Mouse (Mus musculus) stomach, postnatal 0 days (tissue): Measurements from ENCODE around the gene Ccdc183. TPM values are rescaled to one million over a fixed set of nuclear protein-coding genes. Genes with fewer than 3 reads are reported as not detected.

Source experiments
- ATAC-seq: fragments of 200-750 bp; cut with Nextera tagmentation; 2 replicates; pipeline ENCODE4 v1.8.0; 2017; ENCODE audit not compliant: low FRiP score, low TSS enrichment
- DNase-seq: peaks from one replicate; pipeline ENCODE4 v3.0.0-alpha.2; 2016; ENCODE audit warnings: low spot score
- H3K27ac ChIP-seq: fragments of 300-500 bp; sonication (generic); replicated peaks from 2 replicates; pipeline ENCODE4 v1.5.1; 2014; ENCODE audit warnings: mild to moderate bottlenecking, control low read depth
- H3K27me3 ChIP-seq: fragments of 300-500 bp; sonication (generic); 2 replicates; pipeline ENCODE4 v1.6.1; 2014; ENCODE audit warnings: low read length; ENCODE audit not compliant: control insufficient read depth, insufficient read depth
- H3K36me3 ChIP-seq: fragments of 300-500 bp; sonication (generic); 2 replicates; pipeline ENCODE4 v1.6.1; 2014; ENCODE audit warnings: low read length, mixed read lengths; ENCODE audit not compliant: control insufficient read depth, insufficient read depth
- H3K4me1 ChIP-seq: fragments of 300-500 bp; sonication (generic); replicated peaks from 2 replicates; pipeline ENCODE4 v1.6.1; 2014; ENCODE audit warnings: antibody characterized with exemption; ENCODE audit not compliant: control insufficient read depth, insufficient read depth
- H3K4me2 ChIP-seq: fragments of 300-500 bp; sonication (generic); replicated peaks from 2 replicates; pipeline ENCODE4 v1.6.1; 2014; ENCODE audit warnings: low read depth, mild to moderate bottlenecking, control low read depth, moderate library complexity
- H3K4me3 ChIP-seq: fragments of 300-500 bp; sonication (generic); 2 replicates; pipeline ENCODE4 v1.5.1; 2014; ENCODE audit warnings: low read depth, low read length, control low read depth
- H3K9ac ChIP-seq: fragments of 300-500 bp; sonication (generic); 2 replicates; pipeline ENCODE4 v1.6.1; 2014; ENCODE audit warnings: mild to moderate bottlenecking, low read length, control low read depth, mixed read lengths
- H3K9me3 ChIP-seq: fragments of 300-500 bp; sonication (generic); 2 replicates; pipeline ENCODE4 v1.6.1; 2016; ENCODE audit warnings: low read length; ENCODE audit not compliant: control insufficient read depth
- CTCF ChIP-seq: IDR thresholded peaks from 2 replicates; pipeline ENCODE4 v1.5.1; 2016; ENCODE audit warnings: antibody characterized with exemption, low read depth, mild to moderate bottlenecking, moderate library complexity
- EP300 ChIP-seq: optimal IDR thresholded peaks from 2 replicates; pipeline ENCODE3; 2016; ENCODE audit warnings: antibody characterized with exemption
- WGBS: fragments of 180-500 bp; shearing (Covaris S2); extraction: QIAGEN DNeasy Blood & Tissue Kit; methylation state at CpG from one replicate; pipeline ENCODE4 v1.1.7; 2014; 5-methylcytosine and 5-hydroxymethylcytosine counted together
- polyA plus RNA-seq: library from polyadenylated mRNA; unstranded; fragments of >200 nt; fragmentation: Nextera tagmentation; extraction: Ambion mirVana; gene quantifications from 2 replicates; pipeline ENCODE4 v1.2.1, GENCODE M21; 2015

The Ccdc183 gene
- polyA plus RNA-seq, 1 experiment from 2014 or later: 0.21 TPM

GRCm38 (mm10) chr2:25581901-25582301 is 35.6 kb downstream of the Ccdc183 start:
- ATAC-seq: no peak
- Histone ChIP-seq H3K36me3 (peaks cover 7% of the 10 kb centered on the region), H3K9ac (peak overlapping the region; percentile 38; the same call in 1 of the 2 replicates), H3K4me1 (peaks cover 8% of the 10 kb centered on the region; the same call in 1 of the 2 replicates), H3K9me3 (no peaks in the 10 kb centered on the region), H3K27me3 (peaks cover 20% of the 10 kb centered on the region), H3K27ac (no peak overlapping the region), H3K4me2 (peak overlapping the region; percentile 67), H3K4me3 (peak overlapping the region; percentile 32; the same call in 1 of the 2 replicates)
- no peak for DNase-seq
- TF ChIP-seq EP300: no peak
- TF ChIP-seq CTCF: no peak
- WGBS: 26% methylated on average over 6 of the region's 6 CpGs

GRCm38 (mm10) chr2:25581294-25581864 is 36.1 kb downstream of the Ccdc183 start, which contains the start of gene Ajm1:
Gene Ajm1, minus strand, starts transcription at chr2:25581757.
- Histone ChIP-seq H3K4me2 (peak within 1 kb of the TSS; percentile 67), H3K27me3 (peaks cover 26% of the 10 kb centered on the region), H3K9ac (peak within 1 kb of the TSS; percentile 38; the same call in 1 of the 2 replicates), H3K9me3 (no peaks in the 10 kb centered on the region), H3K4me3 (peak within 1 kb of the TSS; percentile 32), H3K36me3 (peaks cover 7% of the 10 kb centered on the region), H3K27ac (no peak within 1 kb of the TSS), H3K4me1 (peaks cover 8% of the 10 kb centered on the region; the same call in 1 of the 2 replicates)
- DNase-seq (peak; percentile 69), ATAC-seq (peak; percentile 61)
- 5% methylated on average over 19 of the region's 19 CpGs for WGBS
- TF ChIP-seq CTCF (peak; percentile 92), EP300 (no peak)

GRCm38 (mm10) chr2:25580621-25581101 is 36.8 kb downstream of the Ccdc183 start:
- DNase-seq (no peak), ATAC-seq (no peak)
- H3K27me3 ChIP-seq: peaks cover 26% of the 10 kb centered on the region
- 38% methylated on average over 6 of the region's 6 CpGs for WGBS
- H3K4me2 ChIP-seq: no peak overlapping the region; the same call in 1 of the 2 replicates
- peaks cover 6% of the 10 kb centered on the region for H3K36me3 ChIP-seq
- no peaks in the 10 kb centered on the region for H3K9me3 ChIP-seq
- H3K4me3 ChIP-seq: no peak overlapping the region
- no peak overlapping the region for H3K27ac ChIP-seq
- H3K4me1 ChIP-seq: peaks cover 11% of the 10 kb centered on the region; the same call in 1 of the 2 replicates
- TF ChIP-seq EP300 (no peak), CTCF (no peak)
- no peak overlapping the region for H3K9ac ChIP-seq

GRCm38 (mm10) chr2:25579737-25580460 is 37.6 kb downstream of the Ccdc183 start:
- no peak for TF ChIP-seq EP300
- TF ChIP-seq CTCF: peak; percentile 73
- peaks cover 26% of the 10 kb centered on the region for H3K27me3 ChIP-seq
- H3K9me3 ChIP-seq: no peaks in the 10 kb centered on the region
- ATAC-seq (no peak), DNase-seq (peak; percentile 65)
- peak overlapping the region; percentile 37 for H3K4me2 ChIP-seq
- WGBS: 6% methylated on average over 27 of the region's 27 CpGs
- H3K36me3 ChIP-seq: peaks cover 4% of the 10 kb centered on the region; the same call in 1 of the 2 replicates
- no peak overlapping the region for H3K27ac ChIP-seq
- H3K4me3 ChIP-seq: peak overlapping the region; percentile 27
- peaks cover 12% of the 10 kb centered on the region; the same call in 1 of the 2 replicates for H3K4me1 ChIP-seq
- no peak overlapping the region for H3K9ac ChIP-seq

- DNase-seq: no peak
- peaks cover 26% of the 10 kb centered on the region for H3K27me3 ChIP-seq
- peaks cover 3% of the 10 kb centered on the region; the same call in 1 of the 2 replicates for H3K36me3 ChIP-seq
- H3K4me3 ChIP-seq: peak overlapping the region; percentile 27
- TF ChIP-seq EP300 (no peak), CTCF (no peak)
- no peak overlapping the region for H3K27ac ChIP-seq
- WGBS: 8% methylated on average over 76 of the region's 77 CpGs
- peaks cover 12% of the 10 kb centered on the region; the same call in 1 of the 2 replicates for H3K4me1 ChIP-seq
- no peak overlapping the region for H3K9ac ChIP-seq
- no peak for ATAC-seq
- peak overlapping the region; percentile 37 for H3K4me2 ChIP-seq
- no peaks in the 10 kb centered on the region for H3K9me3 ChIP-seq
These were observed 38.4 kb downstream of the Ccdc183 start for GRCm38 (mm10) chr2:25578796-25579736.
